Mouse (Mus musculus) liver, embryonic 15.5 days (tissue): Measurements from ENCODE around the gene Tssc4. TPM values are rescaled to one million over a fixed set of nuclear protein-coding genes. Genes with fewer than 3 reads are reported as not detected.

Experiments
- ATAC-seq: fragments of 200-750 bp; cut with Nextera tagmentation; 2 replicates; pipeline ENCODE4 v1.8.0; 2017; ENCODE audit warnings: moderate number of reproducible peaks, mild to moderate bottlenecking, moderate library complexity; ENCODE audit not compliant: insufficient read depth
- H3K27ac ChIP-seq: fragments of 300-500 bp; sonication (generic); replicated peaks from 2 replicates; pipeline ENCODE4 v1.5.1; 2015; ENCODE audit warnings: mild to moderate bottlenecking, inconsistent platforms
- H3K27me3 ChIP-seq: fragments of 300-500 bp; sonication (generic); 2 replicates; pipeline ENCODE4 v1.6.1; 2015; ENCODE audit warnings: mild to moderate bottlenecking, inconsistent platforms
- H3K36me3 ChIP-seq: fragments of 300-500 bp; sonication (generic); replicated peaks from 2 replicates; pipeline ENCODE4 v1.6.1; 2015; ENCODE audit warnings: moderate library complexity, mild to moderate bottlenecking, inconsistent platforms
- H3K4me1 ChIP-seq: fragments of 300-500 bp; sonication (generic); replicated peaks from 2 replicates; pipeline ENCODE4 v1.6.1; 2015; ENCODE audit warnings: inconsistent platforms
- H3K4me2 ChIP-seq: fragments of 300-500 bp; sonication (generic); 2 replicates; pipeline ENCODE4 v1.6.1; 2015; ENCODE audit warnings: moderate library complexity, mild to moderate bottlenecking, inconsistent platforms
- H3K4me3 ChIP-seq: fragments of 300-500 bp; sonication (generic); replicated peaks from 2 replicates; pipeline ENCODE4 v1.5.1; 2015; ENCODE audit warnings: mild to moderate bottlenecking, inconsistent platforms
- H3K9ac ChIP-seq: fragments of 300-500 bp; sonication (generic); 2 replicates; pipeline ENCODE4 v1.6.1; 2015; ENCODE audit warnings: moderate library complexity, mild to moderate bottlenecking, inconsistent platforms
- H3K9me3 ChIP-seq: fragments of 300-500 bp; sonication (generic); replicated peaks from 2 replicates; pipeline ENCODE4 v1.6.1; 2016; ENCODE audit warnings: inconsistent platforms
- WGBS: fragments of 180-500 bp; shearing (Covaris S2); methylation state at CpG from one replicate; pipeline ENCODE4 v1.1.7; 2015; ENCODE audit warnings: mixed read lengths; ENCODE audit not compliant: insufficient replicate concordance; 5-methylcytosine and 5-hydroxymethylcytosine counted together
- polyA plus RNA-seq: library from polyadenylated mRNA; unstranded; fragments of >200 nt; fragmentation: Nextera tagmentation; extraction: Ambion mirVana; gene quantifications from 2 replicates; pipeline ENCODE4 v1.2.1, GENCODE M21; 2015

Gene Tssc4
- polyA plus RNA-seq, 1 experiment from 2014 or later: 38.5 TPM

DNA sequence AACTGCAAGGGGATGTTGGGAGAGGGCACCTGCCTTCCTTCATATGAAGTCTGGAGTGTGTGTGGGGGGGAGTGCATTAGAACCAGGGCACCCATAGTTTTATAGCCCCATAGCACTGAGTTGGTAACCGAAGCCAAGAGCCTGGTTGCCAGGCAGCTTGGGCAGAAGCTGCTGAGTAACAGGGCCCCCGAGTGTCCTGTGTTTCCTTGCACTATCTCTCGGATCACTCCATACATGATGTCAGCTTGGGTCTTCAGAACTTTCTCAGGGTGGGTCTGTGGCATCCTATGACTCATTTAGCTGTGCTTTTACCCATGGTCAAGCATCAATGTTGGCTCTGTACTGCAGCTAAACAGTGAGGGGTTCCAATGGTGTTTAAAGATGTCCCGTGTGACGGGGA lies 12.0 kb upstream of the Tssc4 start:
- peaks cover 5% of the 10 kb centered on the region for H3K36me3 ChIP-seq
- no peak overlapping the region for H3K4me3 ChIP-seq
- H3K9me3 ChIP-seq: no peaks in the 10 kb centered on the region
- H3K27ac ChIP-seq: peak overlapping the region; percentile 77
- ATAC-seq: no peak
- no peak overlapping the region for H3K9ac ChIP-seq
- H3K4me1 ChIP-seq: peaks cover 96% of the 10 kb centered on the region
- no peaks in the 10 kb centered on the region for H3K27me3 ChIP-seq
- 26% methylated on average over 5 of the region's 5 CpGs for WGBS
- peak overlapping the region; percentile 94 for H3K4me2 ChIP-seq

GRCm38 (mm10) chr7:143057667-143058220 lies 11.3 kb upstream of the Tssc4 start:
- Histone ChIP-seq H3K27ac (peak overlapping the region; percentile 77), H3K4me3 (no peak overlapping the region), H3K9me3 (no peaks in the 10 kb centered on the region), H3K4me2 (peak overlapping the region; percentile 94), H3K9ac (no peak overlapping the region), H3K36me3 (peaks cover 12% of the 10 kb centered on the region), H3K4me1 (peaks cover 90% of the 10 kb centered on the region), H3K27me3 (no peaks in the 10 kb centered on the region)
- WGBS: 4% methylated on average over 9 of the region's 9 CpGs
- peak; percentile 51 for ATAC-seq

GRCm38 (mm10) chr7:143058221-143058697 lies 10.8 kb upstream of the Tssc4 start:
- H3K27me3 ChIP-seq: no peaks in the 10 kb centered on the region
- H3K4me1 ChIP-seq: peaks cover 85% of the 10 kb centered on the region
- no peak overlapping the region for H3K4me3 ChIP-seq
- ATAC-seq: peak; percentile 14; the same call in 1 of the 2 replicates
- peak overlapping the region; percentile 94 for H3K4me2 ChIP-seq
- peak overlapping the region; percentile 77 for H3K27ac ChIP-seq
- WGBS: 15% methylated on average over 5 of the region's 5 CpGs
- H3K36me3 ChIP-seq: peaks cover 17% of the 10 kb centered on the region
- no peaks in the 10 kb centered on the region for H3K9me3 ChIP-seq
- no peak overlapping the region for H3K9ac ChIP-seq

- no peaks in the 10 kb centered on the region for H3K9me3 ChIP-seq
- H3K9ac ChIP-seq: no peak overlapping the region
- no peak for ATAC-seq
- WGBS: 31% methylated on average over 5 of the region's 5 CpGs
- H3K27ac ChIP-seq: peak overlapping the region; percentile 77; the same call in 1 of the 2 replicates
- no peak overlapping the region for H3K4me3 ChIP-seq
- H3K4me2 ChIP-seq: no peak overlapping the region
- peaks cover 28% of the 10 kb centered on the region for H3K36me3 ChIP-seq
- H3K27me3 ChIP-seq: no peaks in the 10 kb centered on the region
- peaks cover 74% of the 10 kb centered on the region for H3K4me1 ChIP-seq
These were observed 9.7 kb upstream of the Tssc4 start for GRCm38 (mm10) chr7:143059202-143059870.

GRCm38 (mm10) chr7:143062704-143063103 lies 6.3 kb upstream of the Tssc4 start:
- Histone ChIP-seq H3K9me3 (no peaks in the 10 kb centered on the region), H3K36me3 (peaks cover 61% of the 10 kb centered on the region), H3K9ac (no peak overlapping the region), H3K27ac (no peak overlapping the region), H3K4me1 (peaks cover 40% of the 10 kb centered on the region), H3K4me3 (no peak overlapping the region), H3K27me3 (no peaks in the 10 kb centered on the region), H3K4me2 (no peak overlapping the region)
- WGBS: 56% methylated on average over 2 of the region's 2 CpGs
- ATAC-seq: no peak

DNA sequence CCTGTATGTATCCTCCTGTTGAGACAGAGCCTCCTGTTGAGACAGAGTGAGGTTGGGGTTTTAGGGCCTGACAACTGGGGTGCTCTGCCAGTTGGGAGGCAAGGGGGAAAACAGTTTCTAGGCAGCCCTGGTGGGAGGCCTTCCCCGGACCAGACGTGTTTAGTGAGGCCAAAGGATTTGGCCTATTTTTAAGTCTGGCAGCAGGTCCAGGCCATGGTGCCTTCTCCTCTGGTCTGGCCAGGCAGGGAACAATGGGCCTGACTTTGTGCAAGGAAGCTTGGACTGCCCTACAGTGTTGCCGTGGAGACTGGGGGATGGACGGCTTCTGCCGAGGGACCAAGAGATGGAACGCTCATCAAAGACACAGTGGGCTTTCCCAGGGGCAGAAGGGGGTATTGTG lies 4.8 kb upstream of the Tssc4 start:
- ATAC-seq: no peak
- H3K9me3 ChIP-seq: no peaks in the 10 kb centered on the region
- no peak overlapping the region for H3K27ac ChIP-seq
- H3K4me1 ChIP-seq: peaks cover 36% of the 10 kb centered on the region
- H3K27me3 ChIP-seq: no peaks in the 10 kb centered on the region
- no peak overlapping the region for H3K4me2 ChIP-seq
- WGBS: 78% methylated on average over 6 of the region's 6 CpGs
- H3K4me3 ChIP-seq: no peak overlapping the region
- H3K9ac ChIP-seq: no peak overlapping the region
- peaks cover 70% of the 10 kb centered on the region for H3K36me3 ChIP-seq

GRCm38 (mm10) chr7:143065692-143066091 lies 3.4 kb upstream of the Tssc4 start:
- no peak for ATAC-seq
- no peak overlapping the region for H3K4me3 ChIP-seq
- H3K4me2 ChIP-seq: no peak overlapping the region
- WGBS: 83% methylated on average over 2 of the region's 2 CpGs
- no peaks in the 10 kb centered on the region for H3K27me3 ChIP-seq
- H3K9ac ChIP-seq: no peak overlapping the region
- no peak overlapping the region for H3K27ac ChIP-seq
- H3K4me1 ChIP-seq: peaks cover 35% of the 10 kb centered on the region
- H3K9me3 ChIP-seq: no peaks in the 10 kb centered on the region
- peaks cover 72% of the 10 kb centered on the region for H3K36me3 ChIP-seq

DNA sequence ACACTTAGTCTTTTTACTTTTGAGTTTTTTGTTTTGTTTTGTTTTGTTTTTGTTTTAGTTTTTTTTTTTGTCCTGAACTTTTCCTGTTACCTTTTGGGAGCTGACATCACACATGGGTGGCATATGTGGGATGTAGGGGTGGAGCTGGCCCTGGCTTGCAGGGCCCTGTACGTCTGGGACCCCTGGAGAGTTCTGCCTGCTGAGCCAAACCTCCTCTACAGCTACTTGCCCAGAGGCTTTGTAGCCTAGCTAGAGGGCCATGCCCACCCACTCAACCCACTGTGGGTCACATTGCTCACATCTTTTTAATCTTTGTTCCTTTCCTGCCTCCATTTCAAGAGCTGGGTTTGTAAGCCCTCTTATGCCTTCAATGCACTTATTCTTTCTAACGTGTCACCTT lies 1.6 kb upstream of the Tssc4 start:
- Histone ChIP-seq H3K27ac (no peak overlapping the region), H3K9ac (no peak overlapping the region), H3K36me3 (peaks cover 70% of the 10 kb centered on the region), H3K4me1 (peaks cover 29% of the 10 kb centered on the region), H3K27me3 (no peaks in the 10 kb centered on the region), H3K4me2 (no peak overlapping the region), H3K9me3 (no peaks in the 10 kb centered on the region), H3K4me3 (no peak overlapping the region)
- no peak for ATAC-seq
- WGBS: 54% methylated on average over 2 of the region's 2 CpGs

DNA sequence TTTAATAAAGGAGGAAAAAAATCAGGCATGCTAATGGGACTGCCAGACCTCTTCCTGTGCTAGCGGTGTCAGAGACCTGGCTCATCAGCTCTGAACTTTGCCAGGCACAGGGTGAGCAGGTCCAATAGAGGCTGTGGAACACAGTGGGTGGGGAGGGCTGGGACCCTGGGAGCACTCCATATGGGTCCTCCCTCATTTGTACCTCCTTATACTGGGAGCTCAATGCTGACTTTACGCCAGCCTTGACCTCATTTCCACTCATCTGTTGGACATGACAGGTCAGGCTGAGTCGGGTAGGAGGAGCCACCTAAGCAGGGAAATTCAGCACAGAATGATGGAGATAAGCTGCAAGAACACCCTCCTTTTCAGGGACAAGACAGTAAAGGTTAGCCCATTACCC lies 1.2 kb upstream of the Tssc4 start:
- Histone ChIP-seq H3K9ac (no peak overlapping the region), H3K4me3 (no peak overlapping the region), H3K9me3 (no peaks in the 10 kb centered on the region), H3K4me1 (peaks cover 29% of the 10 kb centered on the region), H3K27ac (peak overlapping the region; percentile 84; the same call in 1 of the 2 replicates), H3K4me2 (no peak overlapping the region), H3K36me3 (peaks cover 65% of the 10 kb centered on the region), H3K27me3 (no peaks in the 10 kb centered on the region)
- WGBS: 68% methylated on average over 3 of the region's 3 CpGs
- no peak for ATAC-seq

- peak overlapping the region; percentile 84 for H3K27ac ChIP-seq
- 54% methylated on average over 13 of the region's 13 CpGs for WGBS
- H3K4me1 ChIP-seq: peaks cover 29% of the 10 kb centered on the region
- no peaks in the 10 kb centered on the region for H3K27me3 ChIP-seq
- H3K9me3 ChIP-seq: no peaks in the 10 kb centered on the region
- H3K4me2 ChIP-seq: peak overlapping the region; percentile 89
- H3K4me3 ChIP-seq: peak overlapping the region; percentile 76
- H3K9ac ChIP-seq: peak overlapping the region; percentile 41
- ATAC-seq: no peak
- H3K36me3 ChIP-seq: peaks cover 60% of the 10 kb centered on the region
These were observed 650 bp upstream of the Tssc4 start for GRCm38 (mm10) chr7:143068316-143068881.

GRCm38 (mm10) chr7:143069751-143070400 lies 827 bp downstream of the Tssc4 start:
- peak overlapping the region; percentile 89 for H3K4me2 ChIP-seq
- H3K9me3 ChIP-seq: no peaks in the 10 kb centered on the region
- peak; percentile 4; the same call in 1 of the 2 replicates for ATAC-seq
- peak overlapping the region; percentile 84 for H3K27ac ChIP-seq
- WGBS: 12% methylated on average over 30 of the region's 30 CpGs
- H3K36me3 ChIP-seq: peaks cover 46% of the 10 kb centered on the region
- peak overlapping the region; percentile 76 for H3K9ac ChIP-seq
- no peaks in the 10 kb centered on the region for H3K27me3 ChIP-seq
- H3K4me1 ChIP-seq: peaks cover 29% of the 10 kb centered on the region
- peak overlapping the region; percentile 76 for H3K4me3 ChIP-seq
